8 mouse cellular contexts compared by ENCODE assay signal in genomic region chr9:107569270-107569669, GRCm38 (mm10). TPM values are rescaled to one million over a fixed set of nuclear protein-coding genes. Genes with fewer than 3 reads are reported as not detected.
A peak's percentile ranks its signal among the peaks of the same experiment; 100 is the strongest.
DNase-seq lines count a peak whose midpoint lies in the region; ATAC-seq lines count a peak whose summit lies in the region.

No protein-coding gene starts in this region.

- no peaks in the 10 kb centered on the region for H3K9me3 ChIP-seq in forebrain, embryonic 12.5 days
- no peaks in the 10 kb centered on the region for H3K9me3 ChIP-seq in liver, embryonic 15.5 days (replicated peaks)

- H3K4me1 ChIP-seq in forebrain, embryonic 12.5 days = peaks cover 50% of the 10 kb centered on the region
- H3K4me1 ChIP-seq in liver, embryonic 15.5 days (replicated peaks) = peaks cover 87% of the 10 kb centered on the region

- H3K36me3 ChIP-seq in forebrain, embryonic 12.5 days (replicated peaks) = peaks cover 58% of the 10 kb centered on the region
- H3K36me3 ChIP-seq in liver, embryonic 15.5 days (replicated peaks) = peaks cover 40% of the 10 kb centered on the region

- peak overlapping the region; percentile 86 for H3K27ac ChIP-seq in forebrain, embryonic 12.5 days
- peak overlapping the region; percentile 96 for H3K27ac ChIP-seq in liver, embryonic 15.5 days (replicated peaks)

- H3K27me3 ChIP-seq in forebrain, embryonic 12.5 days = no peaks in the 10 kb centered on the region
- H3K27me3 ChIP-seq in liver, embryonic 15.5 days = no peaks in the 10 kb centered on the region

- H3K9ac ChIP-seq in forebrain, embryonic 12.5 days = peak overlapping the region; percentile 84
- H3K9ac ChIP-seq in liver, embryonic 15.5 days = peak overlapping the region; percentile 81

- 0 out of 2 replicates have a peak, but pooled peaks have one; percentile 1 for ATAC-seq in frontal cortex, adult (ENCODE audit: low TSS enrichment)
- ATAC-seq in CD4-positive, CD25-positive, alpha-beta regulatory T cell, adult 4 months = peak; percentile 5
- ATAC-seq in forebrain, embryonic 12.5 days (ENCODE audit: low FRiP score) = peak; percentile 44
- peak; percentile 4 for ATAC-seq in liver, embryonic 15.5 days (ENCODE audit: insufficient read depth)

- no peak for DNase-seq in frontal cortex, adult 2 months (ENCODE audit: extremely low spot score in 1 of 2, low spot score in 1 of 2)
- DNase-seq in urinary bladder, adult 18-20 months (ENCODE audit: low spot score in 2 of 2) = no peak
- no peak for DNase-seq in cerebellum, postnatal 25 days
- DNase-seq in ovary, postnatal 36 days (ENCODE audit: low spot score) = no peak

- peak overlapping the region; percentile 82 for H3K4me3 ChIP-seq in forebrain, embryonic 12.5 days (replicated peaks)
- peak overlapping the region; percentile 80 for H3K4me3 ChIP-seq in liver, embryonic 15.5 days (replicated peaks)

- 1% methylated on average over 23 of the region's 23 CpGs for WGBS in forebrain, embryonic 12.5 days
- under 1% methylated on average over 23 of the region's 23 CpGs for WGBS in liver, embryonic 15.5 days (ENCODE audit: insufficient replicate concordance)

- peak overlapping the region; percentile 88 for H3K4me2 ChIP-seq in forebrain, embryonic 12.5 days
- H3K4me2 ChIP-seq in liver, embryonic 15.5 days = peak overlapping the region; percentile 89

RNA-seq across cellular contexts. Expression of gene Hyal2, which starts 1.5 kb away (rescaled TPM):
- 11.1 and 12.1 TPM in 2 replicates for polyA plus RNA-seq in frontal cortex, adult 2 months (2012; rRNA removed)
- polyA plus RNA-seq in CD4-positive, CD25-positive, alpha-beta regulatory T cell, adult 4 months (2017; shearing (Covaris generic)) = 10 to 100 TPM; 11.0 to 11.7 TPM
- polyA plus RNA-seq in forebrain, embryonic 12.5 days (2016; fragmentation: Nextera tagmentation; extraction: Ambion mirVana) = 108 and 110 TPM in 2 replicates
- 48.8 and 56.3 TPM in 2 replicates for polyA plus RNA-seq in liver, embryonic 15.5 days (2015; fragmentation: Nextera tagmentation; extraction: Ambion mirVana)

RNA-seq across cellular contexts. Expression of gene Tusc2, which starts 6.2 kb away (rescaled TPM):
- 120 and 133 TPM in 2 replicates for polyA plus RNA-seq in frontal cortex, adult 2 months (2012; rRNA removed)
- 1 to 10 TPM; 4.1 to 8.1 TPM for polyA plus RNA-seq in CD4-positive, CD25-positive, alpha-beta regulatory T cell, adult 4 months (2017; shearing (Covaris generic))
- polyA plus RNA-seq in forebrain, embryonic 12.5 days (2016; fragmentation: Nextera tagmentation; extraction: Ambion mirVana) = 77.2 and 79.9 TPM in 2 replicates
- polyA plus RNA-seq in liver, embryonic 15.5 days (2015; fragmentation: Nextera tagmentation; extraction: Ambion mirVana) = 34.1 and 36.1 TPM in 2 replicates

RNA-seq across cellular contexts. Expression of gene Hyal1, which starts 7.5 kb away (rescaled TPM):
- polyA plus RNA-seq in frontal cortex, adult 2 months (2012; rRNA removed) = 5.0 and 5.5 TPM in 2 replicates
- polyA plus RNA-seq in CD4-positive, CD25-positive, alpha-beta regulatory T cell, adult 4 months (2017; shearing (Covaris generic)) = 1 to 10 TPM; 6.7 to 7.9 TPM
- polyA plus RNA-seq in forebrain, embryonic 12.5 days (2016; fragmentation: Nextera tagmentation; extraction: Ambion mirVana) = 6.9 and 8.4 TPM in 2 replicates
- 3.2 and 4.2 TPM in 2 replicates for polyA plus RNA-seq in liver, embryonic 15.5 days (2015; fragmentation: Nextera tagmentation; extraction: Ambion mirVana)

RNA-seq across cellular contexts. Expression of gene Naa80, which starts 9.4 kb away (rescaled TPM):
- 15.9 and 18.3 TPM in 2 replicates for polyA plus RNA-seq in frontal cortex, adult 2 months (2012; rRNA removed)
- polyA plus RNA-seq in CD4-positive, CD25-positive, alpha-beta regulatory T cell, adult 4 months (2017; shearing (Covaris generic)) = 10 to 100 TPM; 25.4 to 34.9 TPM
- 13.7 and 14.2 TPM in 2 replicates for polyA plus RNA-seq in forebrain, embryonic 12.5 days (2016; fragmentation: Nextera tagmentation; extraction: Ambion mirVana)
- 12.3 and 12.8 TPM in 2 replicates for polyA plus RNA-seq in liver, embryonic 15.5 days (2015; fragmentation: Nextera tagmentation; extraction: Ambion mirVana)

RNA-seq across cellular contexts. Expression of gene Hyal3, which starts 11.3 kb away (rescaled TPM):
- 0.69 and 0.74 TPM in 2 replicates for polyA plus RNA-seq in frontal cortex, adult 2 months (2012; rRNA removed)
- polyA plus RNA-seq in CD4-positive, CD25-positive, alpha-beta regulatory T cell, adult 4 months (2017; shearing (Covaris generic)) = 1 to 10 TPM in 1 of 2 experiments, under 1 TPM in 1; 0.90 to 1.4 TPM
- polyA plus RNA-seq in forebrain, embryonic 12.5 days (2016; fragmentation: Nextera tagmentation; extraction: Ambion mirVana) = 0.80 and 1.2 TPM in 2 replicates
- polyA plus RNA-seq in liver, embryonic 15.5 days (2015; fragmentation: Nextera tagmentation; extraction: Ambion mirVana) = 0.64 TPM in 2 replicates
